Mouse (Mus musculus) bone marrow macrophage, adult 2 months (primary cell): ENCODE results near the gene Mpdu1. TPM values are rescaled to one million over a fixed set of nuclear protein-coding genes. Genes with fewer than 3 reads are reported as not detected.
"Not testable (repeated sequence)": the region's sequence is repeated elsewhere in the genome, so short reads cannot be mapped to it uniquely, and the experiment has no call there.

ENCODE experiments used
- H3K27ac ChIP-seq: 2 replicates; pipeline ENCODE4 v1.5.1; 2012; ENCODE audit warnings: low read depth, low read length; ENCODE audit not compliant: insufficient read depth
- H3K4me1 ChIP-seq: 2 replicates; pipeline ENCODE4 v1.6.1; 2012; ENCODE audit warnings: low read length; ENCODE audit not compliant: control insufficient read depth, insufficient read depth
- H3K4me3 ChIP-seq: 2 replicates; pipeline ENCODE4 v1.5.1; 2012; ENCODE audit warnings: mild to moderate bottlenecking, low read length, moderate library complexity; ENCODE audit not compliant: insufficient read depth
- CTCF ChIP-seq: IDR thresholded peaks from 2 replicates; pipeline ENCODE4 v1.5.1; 2012; ENCODE audit warnings: low read depth, mild to moderate bottlenecking, low read length, moderate library complexity
- POLR2A ChIP-seq: IDR thresholded peaks from 2 replicates; pipeline ENCODE4 v1.6.1; 2012; ENCODE audit warnings: mild to moderate bottlenecking, low read depth, low read length, borderline replicate concordance
- polyA plus RNA-seq: library from polyadenylated mRNA; stranded (reverse); fragments of >200 nt; gene quantifications from 2 replicates; pipeline ENCODE4 v1.2.4, GENCODE M21; 2012; ENCODE audit not compliant: missing spikeins, insufficient read depth, insufficient read length

The Mpdu1 gene
- polyA plus RNA-seq, 1 experiment, result 68.9 TPM

- Histone ChIP-seq H3K4me3 (no peak overlapping the region), H3K4me1 (no peaks in the 10 kb centered on the region), H3K27ac (no peak overlapping the region)
- TF ChIP-seq POLR2A, result no peak
- no peak for TF ChIP-seq CTCF
Measured at GRCm38 (mm10) chr11:69703814-69704612, 41.6 kb upstream of the Mpdu1 start.

- not testable (repeated sequence) for H3K27ac ChIP-seq, H3K4me1 ChIP-seq, H3K4me3 ChIP-seq
Measured at GRCm38 (mm10) chr11:69703381-69703780, 40.9 kb upstream of the Mpdu1 start.

DNA sequence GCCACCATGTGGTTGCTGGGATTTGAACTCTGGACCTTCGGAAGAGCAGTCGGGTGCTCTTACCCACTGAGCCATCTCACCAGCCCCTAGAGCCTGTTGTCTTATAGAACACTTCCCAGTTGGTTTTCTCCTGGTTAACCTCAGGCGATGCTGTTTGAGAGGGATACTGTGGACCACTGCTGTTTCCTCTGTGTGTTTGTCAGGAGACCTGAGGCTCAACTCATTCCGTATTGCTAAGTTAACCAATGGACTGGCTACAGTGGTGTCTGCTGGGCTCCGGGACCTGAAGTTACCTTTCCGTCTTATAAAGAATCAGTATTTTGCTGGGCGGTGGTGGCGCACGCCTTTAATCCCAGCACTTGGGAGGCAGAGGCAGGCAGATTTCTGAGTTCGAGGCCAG is 40.4 kb upstream of the Mpdu1 start:
- H3K4me1 ChIP-seq, H3K27ac ChIP-seq, H3K4me3 ChIP-seq: not testable (repeated sequence)

- TF ChIP-seq POLR2A, result no peak
- TF ChIP-seq CTCF, result no peak
- peaks cover 7% of the 10 kb centered on the region for H3K4me1 ChIP-seq
- no peak overlapping the region for H3K27ac ChIP-seq
- no peak overlapping the region for H3K4me3 ChIP-seq
Measured at GRCm38 (mm10) chr11:69699595-69699994, 37.2 kb upstream of the Mpdu1 start.

DNA sequence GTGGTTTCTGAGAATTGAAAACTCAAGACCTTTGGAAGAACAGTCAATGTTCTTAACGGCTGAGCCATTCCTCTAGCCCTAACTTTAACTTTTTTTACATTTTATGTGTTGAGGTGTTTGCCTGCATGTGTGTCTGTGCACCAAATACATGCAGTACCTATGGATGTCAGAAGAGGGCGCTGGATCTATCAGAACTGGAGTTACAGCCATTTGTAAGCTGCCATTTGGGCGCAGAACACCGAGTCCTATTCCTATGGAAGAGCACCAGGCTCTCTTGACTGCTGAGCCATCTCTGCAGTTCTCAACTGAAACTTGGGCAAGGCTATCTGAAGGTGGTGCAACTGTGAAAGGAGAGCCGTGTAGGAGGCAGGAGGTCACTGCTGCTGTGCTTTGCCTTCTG is 36.1 kb upstream of the Mpdu1 start:
- Histone ChIP-seq H3K4me3 (no peak overlapping the region), H3K4me1 (peaks cover 8% of the 10 kb centered on the region), H3K27ac (no peak overlapping the region)
- TF ChIP-seq CTCF, result no peak
- no peak for TF ChIP-seq POLR2A

DNA sequence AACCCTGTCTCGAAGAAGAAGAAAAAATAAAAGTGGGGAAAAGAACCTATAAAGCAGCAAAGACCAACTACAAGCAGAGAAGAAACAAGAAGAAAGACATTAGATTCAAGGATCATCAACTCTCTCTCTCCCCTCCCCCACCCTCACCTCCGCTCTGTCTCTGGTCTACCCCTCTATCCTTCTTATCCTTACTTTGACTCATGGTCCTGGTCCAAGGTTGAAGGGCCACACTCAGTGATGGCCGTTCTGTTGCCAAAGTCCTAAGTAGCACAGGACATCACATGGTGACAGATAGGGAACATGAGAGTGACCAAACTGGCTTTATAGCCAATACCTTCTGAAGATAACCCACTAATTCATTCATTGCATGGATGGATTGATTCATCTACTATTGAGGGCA is 35.0 kb upstream of the Mpdu1 start:
- H3K4me1 ChIP-seq, result peaks cover 18% of the 10 kb centered on the region
- TF ChIP-seq CTCF (no peak), POLR2A (no peak)
- H3K27ac ChIP-seq, result no peak overlapping the region
- H3K4me3 ChIP-seq, result no peak overlapping the region

- no peak for TF ChIP-seq CTCF
- no peak for TF ChIP-seq POLR2A
- Histone ChIP-seq H3K4me3 (peak within 1 kb of the TSS; percentile 30), H3K4me1 (peaks cover 33% of the 10 kb centered on the region), H3K27ac (peak within 1 kb of the TSS; percentile 62)
Measured at GRCm38 (mm10) chr11:69695361-69696181, 33.1 kb upstream of the Mpdu1 start, which contains the start of the genes Tnfsf12 and Tnfsfm13. Tnfsf12 (minus strand) TSS chr11:69695849. Tnfsfm13 (minus strand) TSS chr11:69696098.

GRCm38 (mm10) chr11:69695046-69695360 is 32.6 kb upstream of the Mpdu1 start:
- peaks cover 39% of the 10 kb centered on the region for H3K4me1 ChIP-seq
- TF ChIP-seq POLR2A, result no peak
- TF ChIP-seq CTCF, result no peak
- H3K4me3 ChIP-seq, result peak overlapping the region; percentile 30
- H3K27ac ChIP-seq, result peak overlapping the region; percentile 62; the same call in 1 of the 2 replicates

- peaks cover 51% of the 10 kb centered on the region for H3K4me1 ChIP-seq
- TF ChIP-seq CTCF, result no peak
- TF ChIP-seq POLR2A, result no peak
- no peak overlapping the region for H3K4me3 ChIP-seq
- no peak overlapping the region for H3K27ac ChIP-seq
Measured at GRCm38 (mm10) chr11:69693421-69693965, 31.1 kb upstream of the Mpdu1 start.

- peaks cover 54% of the 10 kb centered on the region for H3K4me1 ChIP-seq
- H3K4me3 ChIP-seq, result no peak overlapping the region
- TF ChIP-seq CTCF, result no peak
- no peak for TF ChIP-seq POLR2A
- peak overlapping the region; percentile 74 for H3K27ac ChIP-seq
Measured at GRCm38 (mm10) chr11:69692863-69693262, 30.4 kb upstream of the Mpdu1 start.
